In the genomic region with DNA sequence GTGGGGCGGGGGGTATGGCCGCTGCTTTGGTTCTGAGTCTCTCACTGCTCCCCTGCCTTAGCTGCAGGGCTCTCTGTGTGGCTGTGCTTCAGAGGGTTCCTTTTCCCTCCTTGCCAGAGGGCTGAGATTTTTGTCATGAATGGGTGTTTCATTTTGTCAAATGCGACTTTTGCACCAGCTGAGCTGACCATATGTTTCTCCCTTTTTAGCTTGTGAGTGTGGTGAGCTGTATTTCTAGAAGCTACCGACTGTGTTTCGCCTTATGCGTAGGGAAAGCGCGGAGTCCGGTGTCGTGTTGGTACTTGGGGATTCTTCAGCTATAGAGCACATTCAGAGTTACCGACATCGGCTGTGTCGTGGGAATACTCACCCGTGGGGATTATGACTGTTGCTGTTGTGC, we compare ENCODE assay signal across 9 mouse cellular contexts.
DNase-seq lines count a peak whose midpoint lies in the region; ATAC-seq lines count a peak whose summit lies in the region.
"Had no signal": no experiment of that assay in that cellular context is flagged by ENCODE, and none has a peak within 500 bp of the region (broad histone marks: within the 10 kb centered on the region; RNA-seq: fewer than 3 reads in every experiment).

No protein-coding gene starts in this region.

- H3K4me1 ChIP-seq in midbrain, embryonic 15.5 days: peaks cover 26% of the 10 kb centered on the region
- peaks cover 11% of the 10 kb centered on the region for H3K4me1 ChIP-seq in midbrain, embryonic 16.5 days (ENCODE audit: control insufficient read depth, insufficient read depth, low read length)
- peaks cover 51% of the 10 kb centered on the region for H3K4me1 ChIP-seq in embryonic facial prominence, embryonic 10.5 days
- H3K4me1 ChIP-seq in liver, embryonic 11.5 days (replicated peaks; ENCODE audit: control insufficient read depth, insufficient read depth, low read length): peaks cover 39% of the 10 kb centered on the region

- no peak for ATAC-seq in midbrain, embryonic 15.5 days (replicated peaks)
- ATAC-seq in midbrain, embryonic 16.5 days: no peak
- no peak for ATAC-seq in liver, embryonic 11.5 days (replicated peaks; ENCODE audit: low FRiP score)

- H3K9me3 ChIP-seq in midbrain, embryonic 15.5 days: no peaks in the 10 kb centered on the region
- H3K9me3 ChIP-seq in midbrain, embryonic 16.5 days (replicated peaks; ENCODE audit: control insufficient read depth, low read length, poor library complexity, severe bottlenecking): no peaks in the 10 kb centered on the region
- no peaks in the 10 kb centered on the region for H3K9me3 ChIP-seq in embryonic facial prominence, embryonic 10.5 days
- no peaks in the 10 kb centered on the region for H3K9me3 ChIP-seq in liver, embryonic 11.5 days (ENCODE audit: control insufficient read depth, low read length)

- no peaks in the 10 kb centered on the region for H3K36me3 ChIP-seq in midbrain, embryonic 15.5 days (replicated peaks)
- no peaks in the 10 kb centered on the region for H3K36me3 ChIP-seq in midbrain, embryonic 16.5 days (ENCODE audit: control insufficient read depth, insufficient read depth, low read length)
- H3K36me3 ChIP-seq in embryonic facial prominence, embryonic 10.5 days (replicated peaks): peaks cover 15% of the 10 kb centered on the region
- no peaks in the 10 kb centered on the region for H3K36me3 ChIP-seq in liver, embryonic 11.5 days (ENCODE audit: control insufficient read depth, insufficient read depth, low read length)

- peak overlapping the region; percentile 2; the same call in 1 of the 2 replicates for H3K27ac ChIP-seq in midbrain, embryonic 15.5 days
- H3K27ac ChIP-seq in midbrain, embryonic 16.5 days (ENCODE audit: low read length): no peak overlapping the region
- no peak overlapping the region for H3K27ac ChIP-seq in embryonic facial prominence, embryonic 10.5 days (replicated peaks)
- no peak overlapping the region for H3K27ac ChIP-seq in liver, embryonic 11.5 days (ENCODE audit: low read depth, low read length)

- H3K4me3 ChIP-seq in midbrain, embryonic 15.5 days: no peak overlapping the region
- no peak overlapping the region for H3K4me3 ChIP-seq in midbrain, embryonic 16.5 days (ENCODE audit: low read depth, low read length)
- no peak overlapping the region for H3K4me3 ChIP-seq in embryonic facial prominence, embryonic 10.5 days
- H3K4me3 ChIP-seq in liver, embryonic 11.5 days (ENCODE audit: low read depth, low read length): no peak overlapping the region

- H3K27me3 ChIP-seq in midbrain, embryonic 15.5 days (replicated peaks): no peaks in the 10 kb centered on the region
- no peaks in the 10 kb centered on the region for H3K27me3 ChIP-seq in midbrain, embryonic 16.5 days (ENCODE audit: control insufficient read depth, insufficient read depth, low read depth, low read length)
- no peaks in the 10 kb centered on the region for H3K27me3 ChIP-seq in embryonic facial prominence, embryonic 10.5 days (replicated peaks; ENCODE audit: low read depth, poor library complexity, severe bottlenecking)
- no peaks in the 10 kb centered on the region for H3K27me3 ChIP-seq in liver, embryonic 11.5 days (replicated peaks; ENCODE audit: control insufficient read depth, insufficient read depth, low read length)

- whole genome bisulfite sequencing in midbrain, embryonic 15.5 days: 87% methylated on average over 14 of the region's 14 CpGs
- WGBS in midbrain, embryonic 16.5 days: 83% methylated on average over 14 of the region's 14 CpGs
- 92% methylated on average over 14 of the region's 14 CpGs for WGBS in embryonic facial prominence, embryonic 10.5 days
- WGBS in liver, embryonic 11.5 days: 91% methylated on average over 14 of the region's 14 CpGs

- no peak overlapping the region for H3K4me2 ChIP-seq in midbrain, embryonic 15.5 days
- H3K4me2 ChIP-seq in midbrain, embryonic 16.5 days (ENCODE audit: low read length): no peak overlapping the region
- H3K4me2 ChIP-seq in liver, embryonic 11.5 days: no peak overlapping the region

- peak; percentile 58 to 67 for DNase-seq in cerebellum, postnatal 25 days
- DNase-seq in layer of hippocampus, adult 9-11 months: peak; percentile 75
- DNase-seq in right cerebral cortex, postnatal 36 days (ENCODE audit: low spot score in 2 of 2): peak; percentile 65 to 80
- DNase-seq in embryonic facial prominence, embryonic 10.5 days (ENCODE audit: low spot score): no peak
- DNase-seq in lung, postnatal 14 days: no peak
- no peak for DNase-seq in liver, embryonic 11.5 days (ENCODE audit: low spot score)
- DNase-seq: thymus, postnatal 14 days had no signal

- no peak overlapping the region for H3K9ac ChIP-seq in midbrain, embryonic 15.5 days
- H3K9ac ChIP-seq in midbrain, embryonic 16.5 days (ENCODE audit: low read depth, low read length): no peak overlapping the region
- no peak overlapping the region for H3K9ac ChIP-seq in liver, embryonic 11.5 days (ENCODE audit: low read depth, low read length)

Comparison
In these comparisons a context has a peak if more than half of its experiments do, and no peak if none do; other contexts are left out.
1. DNase-seq: peak in cerebellum, postnatal 25 days (2 of 2), layer of hippocampus, adult 9-11 months (single experiment) and right cerebral cortex, postnatal 36 days (2 of 2); none in embryonic facial prominence, embryonic 10.5 days (single experiment), lung, postnatal 14 days (single experiment) and liver, embryonic 11.5 days (single experiment).